Mouse (Mus musculus): ENCODE results near the gene Scrg1. TPM values are rescaled to one million over a fixed set of nuclear protein-coding genes. Genes with fewer than 3 reads are reported as not detected.

Gene Scrg1
- polyA plus RNA-seq (2014; fragmentation: Illumina TruSeq; extraction: RNeasy Lipid Tissue Mini Kit (QIAGEN cat#74804)), result not detected

DNA sequence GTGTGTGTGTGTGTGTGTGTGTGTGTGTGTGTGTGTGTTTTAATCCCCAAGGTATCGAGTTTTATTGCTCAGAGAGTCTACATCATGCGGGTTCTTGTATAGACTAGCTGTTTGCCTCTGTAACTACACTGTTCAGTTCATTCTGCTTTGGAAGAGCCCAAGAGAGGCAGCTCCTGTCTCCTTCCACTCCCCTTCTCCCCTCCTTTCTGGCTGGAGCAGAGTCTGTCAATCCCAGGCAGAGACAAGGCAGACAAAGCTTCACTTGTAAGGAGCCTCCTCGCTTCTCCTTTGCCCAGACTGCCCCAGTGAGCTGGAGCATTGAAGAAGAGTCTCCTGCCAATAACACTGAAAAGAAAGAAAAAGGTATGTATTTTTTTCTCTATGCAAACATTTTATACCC lies at the start of gene Scrg1:
Gene Scrg1 (plus strand): TSS at position 159 of the 400 bp plus-strand sequence.

GRCm38 (mm10) chr8:57487441-57488155 lies 31.9 kb downstream of the Scrg1 start, which contains the start of gene Sap30:
TSS of gene Sap30 (minus strand) at chr8:57487860.

GRCm38 (mm10) chr8:57511316-57512118 lies 55.8 kb downstream of the Scrg1 start, which contains the start of gene Hmgb2:
TSS of gene Hmgb2 (plus strand) at chr8:57511907.

Other genes with a start within 250 kb of the Scrg1 start
- gene Hand2, start 134.9 kb upstream of the Scrg1 start, polyA plus RNA-seq (2014; fragmentation: Illumina TruSeq; extraction: RNeasy Lipid Tissue Mini Kit (QIAGEN cat#74804)), result 0.68 TPM
- 36.7 TPM for gene Sap30, start 31.9 kb downstream of the Scrg1 start, polyA plus RNA-seq (2014; fragmentation: Illumina TruSeq; extraction: RNeasy Lipid Tissue Mini Kit (QIAGEN cat#74804))
- gene Hmgb2, start 56.0 kb downstream of the Scrg1 start, polyA plus RNA-seq (2014; fragmentation: Illumina TruSeq; extraction: RNeasy Lipid Tissue Mini Kit (QIAGEN cat#74804)), result 86.5 TPM
- gene Galnt7, start 197.1 kb downstream of the Scrg1 start, polyA plus RNA-seq (2014; fragmentation: Illumina TruSeq; extraction: RNeasy Lipid Tissue Mini Kit (QIAGEN cat#74804)), result 38.5 TPM